Mouse (Mus musculus) neural tube, embryonic 15.5 days (tissue): ENCODE results near the gene Ugt1a6a. TPM values are rescaled to one million over a fixed set of nuclear protein-coding genes. Genes with fewer than 3 reads are reported as not detected.
"Not testable (repeated sequence)": the region's sequence is repeated elsewhere in the genome, so short reads cannot be mapped to it uniquely, and the experiment has no call there.

Experiments
- ATAC-seq: fragments of 200-750 bp; cut with Nextera tagmentation; 2 replicates; pipeline ENCODE4 v1.8.0; 2017; ENCODE audit warnings: mild to moderate bottlenecking, moderate TSS enrichment, moderate library complexity; ENCODE audit not compliant: low FRiP score
- H3K27ac ChIP-seq: fragments of 300-500 bp; sonication (generic); replicated peaks from 2 replicates; pipeline ENCODE4 v1.5.1; 2015; ENCODE audit warnings: mild to moderate bottlenecking, inconsistent platforms
- H3K27me3 ChIP-seq: fragments of 300-500 bp; sonication (generic); replicated peaks from 2 replicates; pipeline ENCODE4 v1.6.1; 2015; ENCODE audit warnings: inconsistent platforms
- H3K36me3 ChIP-seq: fragments of 300-500 bp; sonication (generic); 2 replicates; pipeline ENCODE4 v1.6.1; 2015; ENCODE audit warnings: inconsistent platforms
- H3K4me1 ChIP-seq: fragments of 300-500 bp; sonication (generic); 2 replicates; pipeline ENCODE4 v1.6.1; 2015; ENCODE audit warnings: inconsistent platforms
- H3K4me2 ChIP-seq: fragments of 300-500 bp; sonication (generic); 2 replicates; pipeline ENCODE4 v1.6.1; 2015; ENCODE audit warnings: inconsistent platforms, mild to moderate bottlenecking, moderate library complexity
- H3K4me3 ChIP-seq: fragments of 300-500 bp; sonication (generic); replicated peaks from 2 replicates; pipeline ENCODE4 v1.5.1; 2015; ENCODE audit warnings: mild to moderate bottlenecking, inconsistent platforms
- H3K9ac ChIP-seq: fragments of 300-500 bp; sonication (generic); replicated peaks from 2 replicates; pipeline ENCODE4 v1.6.1; 2015; ENCODE audit warnings: mild to moderate bottlenecking, inconsistent platforms
- H3K9me3 ChIP-seq: fragments of 300-500 bp; sonication (generic); replicated peaks from 2 replicates; pipeline ENCODE4 v1.6.1; 2016; ENCODE audit warnings: inconsistent platforms
- WGBS: fragments of 180-500 bp; shearing (Covaris S2); methylation state at CpG from one replicate; pipeline ENCODE4 v1.1.7; 2015; ENCODE audit warnings: mixed read lengths; 5-methylcytosine and 5-hydroxymethylcytosine counted together
- polyA plus RNA-seq: library from polyadenylated mRNA; unstranded; fragments of >200 nt; fragmentation: Nextera tagmentation; extraction: Ambion mirVana; gene quantifications from 2 replicates; pipeline ENCODE4 v1.2.1, GENCODE M21; 2015

Ugt1a6a gene
- polyA plus RNA-seq, 1 experiment from 2014 or later, result 1.9 TPM

DNA sequence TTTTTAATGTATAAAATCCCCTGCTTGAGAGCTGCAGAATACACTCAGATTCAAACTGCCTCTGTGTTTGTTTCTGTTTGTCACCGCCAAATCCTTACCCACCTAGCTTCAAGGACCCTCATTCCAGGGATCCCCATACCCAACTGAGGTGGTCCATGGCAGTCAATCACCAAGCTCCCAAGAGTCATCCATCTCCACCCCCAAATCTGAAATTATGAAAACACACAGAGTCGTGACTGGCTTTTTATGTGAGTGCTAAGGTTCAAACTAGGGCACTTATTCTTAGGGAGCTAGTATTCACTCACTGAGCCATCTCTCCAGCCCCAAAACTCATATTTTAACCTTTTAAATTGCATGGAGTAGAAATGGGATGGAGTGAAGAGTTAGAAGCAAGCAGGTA lies 90.7 kb downstream of the Ugt1a6a start:
- not testable (repeated sequence) for H3K4me3 ChIP-seq, H3K36me3 ChIP-seq, ATAC-seq, H3K9ac ChIP-seq, H3K27ac ChIP-seq, H3K4me2 ChIP-seq, H3K4me1 ChIP-seq, H3K27me3 ChIP-seq
- peaks cover 55% of the 10 kb centered on the region for H3K9me3 ChIP-seq
- WGBS, result 41% methylated on average over 2 of the region's 2 CpGs

DNA sequence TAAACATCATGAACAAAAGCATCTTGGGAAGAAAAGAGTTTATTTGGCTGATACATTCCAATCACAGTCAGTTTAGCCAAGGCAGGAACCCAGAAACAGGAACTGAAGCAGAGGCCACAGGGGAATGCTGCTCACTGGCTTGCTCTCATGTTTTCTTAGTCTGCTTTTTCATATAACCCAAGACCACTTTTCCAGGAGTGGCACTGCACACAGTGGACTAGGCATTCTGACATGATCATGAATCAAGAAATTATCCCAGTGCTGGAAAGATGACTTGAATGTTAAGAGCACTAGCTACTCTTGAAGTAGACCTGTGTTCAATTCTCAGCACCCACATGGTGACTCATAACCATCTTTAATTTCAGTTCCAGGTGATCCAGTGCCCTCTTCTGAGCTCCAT lies 91.1 kb downstream of the Ugt1a6a start:
- H3K4me3 ChIP-seq, result no peak overlapping the region
- no peaks in the 10 kb centered on the region for H3K27me3 ChIP-seq
- H3K4me2 ChIP-seq, result no peak overlapping the region
- H3K9me3 ChIP-seq, result peaks cover 59% of the 10 kb centered on the region
- no peak overlapping the region for H3K27ac ChIP-seq
- no peak for ATAC-seq
- no peak overlapping the region for H3K9ac ChIP-seq
- no peaks in the 10 kb centered on the region for H3K36me3 ChIP-seq
- no peaks in the 10 kb centered on the region for H3K4me1 ChIP-seq

DNA sequence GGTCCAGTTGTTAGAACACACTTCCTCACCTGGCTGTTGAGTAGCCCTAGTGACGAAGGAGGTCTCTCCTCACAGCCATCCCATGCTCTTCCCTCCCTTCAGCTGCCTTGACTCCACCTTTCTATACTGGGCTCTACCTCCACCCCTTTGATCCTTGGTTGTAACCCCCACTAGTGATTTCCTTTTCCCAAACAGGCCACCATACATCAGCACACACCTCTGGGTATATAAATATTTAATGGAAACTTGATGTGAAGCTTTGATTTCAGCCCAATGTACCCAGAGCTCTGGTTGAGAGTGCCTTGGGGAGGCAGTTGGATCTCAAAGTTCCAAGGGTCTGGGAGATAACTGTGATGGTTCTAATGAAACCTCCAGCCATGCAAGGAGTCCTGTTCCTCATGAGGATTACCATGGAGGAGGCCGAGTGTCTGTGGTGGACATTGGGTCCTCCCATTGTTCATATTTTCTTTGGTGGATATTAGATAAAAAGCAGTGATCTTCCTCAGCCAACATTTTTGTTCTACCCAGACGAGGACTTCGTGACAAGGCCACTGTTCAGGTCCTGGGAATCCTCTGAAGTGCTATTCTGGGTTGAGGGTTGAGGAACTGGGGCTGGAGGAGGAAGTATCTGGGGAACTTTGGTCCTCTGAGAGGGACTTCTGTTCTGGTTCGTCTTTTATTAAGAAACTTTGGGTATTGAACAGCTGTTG lies 92.2 kb downstream of the Ugt1a6a start, which contains the start of gene Mroh2a:
Gene Mroh2a, plus strand, starts transcription at position 317 of the 710 bp plus-strand sequence.
- ATAC-seq, result no peak
- 59% methylated on average over 5 of the region's 5 CpGs for WGBS

DNA sequence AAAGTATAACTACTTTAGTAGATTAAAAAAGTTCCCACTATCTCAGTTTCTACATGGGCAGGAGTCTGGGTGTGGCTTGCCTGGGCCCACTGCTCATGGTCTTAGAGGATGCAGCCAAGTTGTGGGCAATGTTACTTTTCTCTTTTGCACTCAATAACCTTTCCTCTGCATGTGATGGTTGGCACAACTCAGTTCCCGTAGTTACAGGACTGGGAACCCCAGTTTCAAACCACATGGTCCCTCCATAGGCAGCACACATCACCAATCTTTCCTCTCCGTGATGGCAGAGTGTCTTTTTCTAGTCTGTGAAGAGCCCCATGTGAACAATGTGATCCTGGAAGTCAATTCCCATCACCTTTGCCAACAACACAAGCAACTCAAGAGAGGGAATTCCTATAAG lies 92.9 kb downstream of the Ugt1a6a start:
- no peak overlapping the region for H3K9ac ChIP-seq
- 61% methylated on average over 2 of the region's 2 CpGs for WGBS
- no peak overlapping the region for H3K27ac ChIP-seq
- no peak overlapping the region for H3K4me3 ChIP-seq
- peaks cover 72% of the 10 kb centered on the region for H3K9me3 ChIP-seq
- no peak overlapping the region for H3K4me2 ChIP-seq
- H3K36me3 ChIP-seq, result no peaks in the 10 kb centered on the region
- no peaks in the 10 kb centered on the region for H3K27me3 ChIP-seq
- no peaks in the 10 kb centered on the region for H3K4me1 ChIP-seq
- ATAC-seq, result no peak

More for the DNA sequence above, 92.2 kb downstream of the Ugt1a6a start, which contains the start of gene Mroh2a:
- Histone ChIP-seq H3K27me3 (no peaks in the 10 kb centered on the region), H3K4me2 (no peak within 1 kb of the TSS), H3K4me3 (no peak within 1 kb of the TSS), H3K9ac (no peak within 1 kb of the TSS), H3K9me3 (peaks cover 70% of the 10 kb centered on the region), H3K36me3 (no peaks in the 10 kb centered on the region), H3K27ac (no peak within 1 kb of the TSS), H3K4me1 (no peaks in the 10 kb centered on the region)

DNA sequence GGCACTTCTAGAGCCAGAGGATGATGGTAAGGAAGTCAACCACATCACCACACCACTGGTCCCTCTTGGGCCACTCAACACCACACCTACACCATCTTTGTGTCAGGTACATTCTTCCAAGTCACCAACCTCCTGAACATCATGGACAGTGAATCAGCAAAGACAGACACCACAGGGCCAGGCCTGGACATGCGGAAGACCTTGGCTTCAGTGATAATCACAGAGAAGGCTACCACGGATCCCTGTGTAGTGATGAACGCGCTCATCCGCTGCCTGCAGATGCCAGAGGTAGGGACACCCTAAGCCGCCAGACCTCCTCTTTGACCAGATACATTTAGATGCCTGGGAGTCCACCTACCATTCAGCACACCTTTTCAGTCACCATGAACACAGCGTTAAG lies 93.5 kb downstream of the Ugt1a6a start:
- peaks cover 78% of the 10 kb centered on the region for H3K9me3 ChIP-seq
- H3K27ac ChIP-seq, result no peak overlapping the region
- H3K36me3 ChIP-seq, result no peaks in the 10 kb centered on the region
- no peak overlapping the region for H3K4me2 ChIP-seq
- WGBS, result 72% methylated on average over 7 of the region's 7 CpGs
- no peak for ATAC-seq
- H3K4me3 ChIP-seq, result no peak overlapping the region
- no peak overlapping the region for H3K9ac ChIP-seq
- no peaks in the 10 kb centered on the region for H3K27me3 ChIP-seq
- no peaks in the 10 kb centered on the region for H3K4me1 ChIP-seq

DNA sequence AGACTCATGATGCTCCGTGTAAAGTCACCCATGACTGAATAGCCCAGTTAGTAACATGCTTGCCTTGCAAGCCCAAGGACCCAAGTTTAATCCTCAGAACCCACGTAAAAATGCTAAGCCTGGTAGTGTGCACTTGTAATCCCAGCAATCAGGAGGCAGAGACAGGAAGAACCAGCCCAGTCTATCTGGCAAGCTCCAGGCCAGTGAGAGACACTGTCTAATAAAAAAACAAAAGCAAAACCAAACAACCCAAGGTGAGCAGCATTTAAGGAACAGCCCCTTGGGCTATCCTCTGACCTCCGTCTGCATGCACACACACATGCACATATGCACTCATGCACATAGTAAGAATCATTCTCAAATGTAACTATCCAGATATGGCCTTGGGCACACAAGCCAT lies 95.0 kb downstream of the Ugt1a6a start:
- Histone ChIP-seq H3K4me2 (no peak overlapping the region), H3K4me3 (no peak overlapping the region), H3K9ac (no peak overlapping the region), H3K9me3 (peaks cover 91% of the 10 kb centered on the region), H3K27ac (no peak overlapping the region), H3K4me1 (no peaks in the 10 kb centered on the region), H3K27me3 (no peaks in the 10 kb centered on the region), H3K36me3 (no peaks in the 10 kb centered on the region)
- ATAC-seq, result no peak
- WGBS, result 83% methylated on average over 3 of the region's 3 CpGs

DNA sequence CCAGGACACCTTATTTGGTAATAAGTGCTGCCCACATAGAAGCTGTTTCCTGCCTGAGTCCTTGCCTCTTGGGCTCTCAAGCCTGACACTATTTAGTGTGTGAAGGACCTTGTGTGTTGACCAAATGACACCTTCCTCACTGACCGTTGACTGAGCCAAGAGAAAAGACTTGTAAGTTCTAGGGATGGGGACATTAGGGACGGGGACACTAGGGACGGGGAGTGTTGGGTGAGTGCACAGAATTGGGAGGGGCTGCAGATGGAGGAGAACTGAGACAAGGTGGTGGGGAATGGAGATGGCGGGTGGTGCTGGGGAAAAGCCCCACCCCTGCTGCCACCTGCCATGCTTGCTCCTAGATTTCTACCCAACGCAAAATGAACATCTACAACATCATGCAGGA lies 95.4 kb downstream of the Ugt1a6a start:
- H3K36me3 ChIP-seq, result no peaks in the 10 kb centered on the region
- H3K9me3 ChIP-seq, result peaks cover 95% of the 10 kb centered on the region
- WGBS, result 88% methylated on average over 5 of the region's 5 CpGs
- H3K4me3 ChIP-seq, result no peak overlapping the region
- no peak for ATAC-seq
- no peaks in the 10 kb centered on the region for H3K27me3 ChIP-seq
- no peak overlapping the region for H3K4me2 ChIP-seq
- H3K27ac ChIP-seq, result no peak overlapping the region
- H3K9ac ChIP-seq, result no peak overlapping the region
- no peaks in the 10 kb centered on the region for H3K4me1 ChIP-seq

DNA sequence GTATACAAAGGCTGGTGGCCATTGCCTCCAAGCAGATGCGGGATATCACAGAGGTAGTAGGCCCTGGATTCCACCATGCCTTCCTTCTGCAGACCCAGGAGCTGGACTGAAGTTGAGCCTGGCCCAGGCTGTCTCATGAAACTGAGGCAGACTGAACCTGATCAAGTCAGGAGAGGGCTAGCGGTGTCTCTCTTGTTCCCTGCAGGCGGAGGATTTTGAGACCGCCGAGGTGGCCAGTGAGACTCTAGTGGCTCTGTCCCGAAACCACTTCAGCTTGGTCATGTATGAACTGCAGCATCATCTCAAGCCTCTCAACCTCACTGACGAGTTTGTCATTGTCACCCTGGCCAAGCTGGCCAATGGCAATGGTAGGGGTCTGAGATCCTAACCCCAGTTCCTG lies 95.8 kb downstream of the Ugt1a6a start:
- Histone ChIP-seq H3K27ac (no peak overlapping the region), H3K9ac (no peak overlapping the region), H3K4me3 (no peak overlapping the region), H3K4me1 (no peaks in the 10 kb centered on the region), H3K36me3 (no peaks in the 10 kb centered on the region), H3K4me2 (no peak overlapping the region), H3K27me3 (no peaks in the 10 kb centered on the region), H3K9me3 (peaks cover 98% of the 10 kb centered on the region)
- ATAC-seq, result no peak
- 73% methylated on average over 7 of the region's 7 CpGs for WGBS

DNA sequence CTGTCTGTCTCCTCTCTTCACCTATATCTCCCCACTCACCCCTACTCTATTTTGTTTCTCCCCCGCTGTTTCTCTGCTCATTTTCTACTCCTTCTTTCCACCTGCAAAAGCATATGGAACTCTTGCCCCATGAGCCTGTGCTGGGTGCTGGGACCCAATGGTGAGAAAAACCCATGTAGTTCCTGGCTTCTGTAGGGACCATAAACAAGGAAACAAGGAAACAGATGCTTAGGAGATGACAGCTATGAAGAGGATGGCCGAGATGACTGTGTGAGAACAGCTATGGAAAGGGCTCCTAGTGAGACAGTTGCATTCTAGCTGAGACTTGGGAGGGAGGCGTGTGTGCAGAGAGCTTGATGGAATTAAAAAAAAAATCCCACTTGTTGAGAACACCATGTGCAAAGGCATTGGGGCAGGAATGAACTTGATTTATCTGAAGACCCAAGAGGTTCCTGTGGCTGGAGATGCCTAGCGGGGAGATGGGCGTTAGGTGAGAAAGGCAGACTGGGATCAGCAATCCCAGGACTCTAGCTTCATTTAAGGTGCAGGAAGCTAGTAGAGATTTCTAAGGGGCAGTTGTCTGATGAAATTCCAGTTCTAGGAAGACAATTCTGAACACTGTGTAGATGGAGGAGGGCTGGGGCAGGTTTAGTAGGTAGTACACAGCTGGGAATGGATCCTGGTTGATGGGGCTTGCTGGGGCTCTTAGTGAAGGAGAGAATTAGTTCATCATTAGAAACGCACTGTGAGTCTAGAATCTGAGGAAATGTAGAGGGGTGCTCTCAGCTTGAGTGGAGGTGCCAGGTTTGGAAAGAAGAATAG lies 96.6 kb downstream of the Ugt1a6a start:
- Histone ChIP-seq H3K27me3 (no peaks in the 10 kb centered on the region), H3K9ac (no peak overlapping the region), H3K36me3 (no peaks in the 10 kb centered on the region), H3K9me3 (peaks cover 97% of the 10 kb centered on the region), H3K27ac (no peak overlapping the region), H3K4me2 (no peak overlapping the region), H3K4me1 (no peaks in the 10 kb centered on the region), H3K4me3 (no peak overlapping the region)
- 80% methylated on average over 6 of the region's 6 CpGs for WGBS
- no peak for ATAC-seq

DNA sequence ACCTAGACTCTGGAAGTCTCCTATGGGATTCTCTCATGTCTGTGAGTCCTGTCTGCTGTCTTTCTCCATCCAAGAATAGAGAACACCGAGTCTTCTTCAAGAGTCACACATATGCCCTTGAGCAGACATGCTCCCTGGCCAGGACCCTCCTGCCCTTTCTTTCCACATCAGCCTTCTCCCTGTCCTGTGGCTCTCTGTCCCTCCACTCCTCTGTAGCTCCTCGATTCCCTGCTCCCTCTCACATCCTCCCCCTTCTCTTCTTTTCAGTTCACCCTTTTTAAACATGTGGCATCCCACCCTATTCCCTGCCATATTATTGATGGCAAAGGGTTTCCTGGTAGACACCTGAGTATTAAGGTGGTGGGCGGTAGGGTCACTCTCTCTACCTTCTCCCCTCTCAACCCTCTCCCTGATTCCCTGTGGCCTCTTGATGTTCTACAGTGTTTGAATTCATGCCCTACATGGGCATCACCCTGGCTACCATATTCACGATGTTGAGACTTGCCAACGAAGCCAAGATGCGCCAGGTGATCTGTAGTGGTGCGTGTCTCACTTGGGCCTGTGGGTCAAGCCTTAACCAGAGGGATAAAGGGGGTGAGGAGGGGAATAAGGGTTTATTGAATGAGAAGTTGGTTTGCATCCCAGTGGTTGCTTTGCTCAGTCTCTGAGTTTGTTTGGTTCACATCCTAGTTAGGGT lies 97.3 kb downstream of the Ugt1a6a start:
- Histone ChIP-seq H3K9ac (no peak overlapping the region), H3K4me1 (no peaks in the 10 kb centered on the region), H3K27ac (no peak overlapping the region), H3K4me2 (no peak overlapping the region), H3K27me3 (no peaks in the 10 kb centered on the region), H3K4me3 (no peak overlapping the region), H3K36me3 (no peaks in the 10 kb centered on the region), H3K9me3 (peaks cover 94% of the 10 kb centered on the region)
- 70% methylated on average over 7 of the region's 7 CpGs for WGBS
- ATAC-seq, result no peak

DNA sequence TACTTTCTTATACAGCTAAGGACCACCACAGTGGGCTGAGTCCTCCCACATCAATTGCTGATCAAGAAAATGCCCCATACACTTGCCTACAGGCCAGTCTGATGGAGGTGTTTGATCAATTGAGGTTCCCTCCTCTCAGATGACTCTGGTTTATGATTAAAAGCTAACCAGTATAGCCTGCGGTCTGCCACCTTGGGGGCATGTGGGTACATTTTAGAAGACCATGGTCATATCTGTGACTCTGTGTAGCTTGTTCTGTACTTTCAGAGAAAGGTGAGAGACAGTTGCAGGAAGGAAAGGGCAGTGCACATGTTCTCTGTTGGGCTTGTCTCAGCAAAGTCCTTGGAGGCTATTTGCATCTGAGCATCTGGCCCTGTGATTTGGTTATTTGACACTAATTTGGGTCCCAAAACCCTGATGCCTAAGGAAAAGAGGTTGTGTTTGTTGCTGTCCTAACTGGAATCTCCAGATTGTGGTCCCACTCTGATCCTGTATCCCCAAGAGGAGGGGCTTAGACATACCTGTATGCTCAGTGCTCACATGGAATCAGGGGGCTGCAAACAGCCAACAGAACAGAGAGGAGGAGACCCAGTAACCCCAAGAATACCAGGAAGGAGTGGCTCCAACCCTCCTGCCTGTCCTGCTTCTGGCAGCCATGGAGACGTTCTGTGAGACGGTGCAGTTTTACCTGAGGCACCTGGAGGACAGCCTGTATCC lies 98.2 kb downstream of the Ugt1a6a start:
- no peak overlapping the region for H3K27ac ChIP-seq
- ATAC-seq, result no peak
- 60% methylated on average over 3 of the region's 3 CpGs for WGBS

More for the DNA sequence above, 98.2 kb downstream of the Ugt1a6a start:
- Histone ChIP-seq H3K4me1 (no peaks in the 10 kb centered on the region), H3K36me3 (no peaks in the 10 kb centered on the region), H3K27me3 (no peaks in the 10 kb centered on the region), H3K4me3 (no peak overlapping the region), H3K9me3 (peaks cover 94% of the 10 kb centered on the region), H3K9ac (no peak overlapping the region), H3K4me2 (no peak overlapping the region)
